Mouse (Mus musculus) kidney, postnatal 10 days (tissue): ENCODE measurements around the gene Vipas39.
"Not testable (repeated sequence)": the region's sequence is repeated elsewhere in the genome, so short reads cannot be mapped to it uniquely, and the experiment has no call there.

Source experiments
- DNase-seq: peaks from one replicate; pipeline ENCODE4 v3.0.0; 2021; ENCODE audit warnings: mixed read lengths

The Vipas39 gene

GRCm38 (mm10) chr12:87266827-87267603 lies 959 bp upstream of the Vipas39 start:
- DNase-seq = peak; percentile 50

DNA sequence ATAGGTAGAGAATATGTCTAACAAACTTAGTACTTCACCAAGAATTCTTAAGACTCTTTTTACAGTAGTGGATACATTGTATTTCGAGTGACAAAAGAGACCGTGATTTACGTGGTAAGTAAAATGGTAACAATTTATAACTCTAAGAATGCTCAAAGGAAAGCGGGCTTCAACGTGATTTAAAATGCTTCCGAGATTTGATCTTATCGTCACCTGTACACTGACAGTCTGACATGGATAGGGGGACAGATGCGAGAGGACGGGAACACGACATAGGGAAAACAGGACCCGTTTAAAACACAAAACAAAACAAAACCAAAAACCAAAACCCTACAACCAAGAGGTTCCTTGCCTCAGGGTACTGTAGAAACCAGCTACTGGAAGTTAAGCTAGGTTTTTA lies 612 bp downstream of the Vipas39 start:
- DNase-seq = no peak

DNA sequence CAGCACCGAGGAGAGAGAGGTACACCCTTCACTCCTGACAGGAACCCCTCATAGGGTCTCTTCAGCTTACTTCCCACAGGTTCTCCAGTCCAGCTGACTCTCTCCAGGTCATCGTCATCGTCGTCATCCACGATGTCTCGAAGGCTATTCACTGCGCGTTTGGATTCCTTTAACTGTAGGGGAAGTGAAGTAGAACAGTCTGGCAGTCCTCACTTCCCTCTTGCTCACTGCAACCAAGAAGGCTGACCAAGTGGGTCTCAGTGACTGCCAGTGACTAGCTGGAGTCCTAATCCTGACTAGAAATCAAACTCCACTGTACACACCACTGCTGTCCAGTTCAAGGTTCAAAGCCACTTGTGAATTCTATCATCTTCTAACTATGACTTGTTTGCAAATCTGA lies 5.5 kb downstream of the Vipas39 start:
- no peak for DNase-seq

GRCm38 (mm10) chr12:87256629-87257028 lies 9.4 kb downstream of the Vipas39 start:
- no peak for DNase-seq

- no peak for DNase-seq
These were observed 12.2 kb downstream of the Vipas39 start for GRCm38 (mm10) chr12:87253878-87254277.

DNA sequence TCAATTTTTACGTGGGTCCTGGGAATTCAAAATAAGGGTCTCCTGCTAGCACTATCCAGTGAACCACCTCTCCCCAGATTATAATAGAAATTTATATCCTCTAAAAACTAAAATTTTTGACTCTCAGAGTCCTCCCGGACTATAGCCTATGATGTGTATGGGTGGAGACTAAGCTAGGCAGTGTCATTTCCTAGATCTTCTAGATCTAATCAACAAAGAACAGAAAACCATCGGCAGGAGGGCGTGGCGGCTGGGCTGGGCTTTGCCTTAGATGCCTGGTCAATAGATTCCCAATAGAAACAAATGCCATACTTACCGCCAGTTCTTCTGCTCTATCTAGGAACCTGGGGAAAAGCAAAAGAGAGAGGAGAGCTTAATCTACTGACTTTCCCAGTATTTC lies 15.9 kb downstream of the Vipas39 start:
- no peak for DNase-seq

- DNase-seq = no peak
These were observed 27.4 kb downstream of the Vipas39 start, which contains the start of gene Noxred1 for GRCm38 (mm10) chr12:87238632-87239031. Gene Noxred1, minus strand, starts transcription at chr12:87238732.

- DNase-seq = no peak
These were observed 29.1 kb downstream of the Vipas39 start for GRCm38 (mm10) chr12:87236882-87237483.

DNA sequence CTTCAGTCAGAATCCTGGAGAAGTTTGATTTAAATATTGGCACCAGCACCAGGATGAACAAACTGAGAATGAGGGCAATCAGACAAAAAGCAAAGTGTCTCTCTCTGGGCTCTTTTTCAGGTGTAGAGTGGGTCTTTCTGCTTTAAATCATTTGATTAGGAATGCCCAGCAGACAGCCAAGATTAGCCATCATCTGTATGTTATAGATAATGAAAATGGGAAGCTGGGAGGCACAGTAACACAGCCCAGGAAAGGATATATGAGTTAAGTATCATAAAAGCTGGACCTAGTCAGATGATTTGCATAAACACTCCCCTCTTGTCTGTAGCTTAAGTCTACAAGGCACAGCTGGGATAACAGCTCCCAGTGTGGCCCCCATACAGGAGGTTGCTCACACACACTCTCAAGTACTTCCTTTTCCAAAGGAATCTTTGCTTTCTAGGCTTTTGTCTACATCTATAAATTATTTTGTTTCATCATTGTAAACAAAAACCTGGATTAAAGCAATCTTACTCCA lies 35.6 kb downstream of the Vipas39 start:
- no peak for DNase-seq

- no peak for DNase-seq
These were observed 36.4 kb downstream of the Vipas39 start for GRCm38 (mm10) chr12:87229633-87230032.

GRCm38 (mm10) chr12:87226801-87227200 lies 39.3 kb downstream of the Vipas39 start:
- DNase-seq = no peak

GRCm38 (mm10) chr12:87224950-87225349 lies 41.1 kb downstream of the Vipas39 start:
- DNase-seq = no peak

- peak; percentile 35 for DNase-seq
These were observed 46.7 kb downstream of the Vipas39 start for GRCm38 (mm10) chr12:87219362-87219761.

DNA sequence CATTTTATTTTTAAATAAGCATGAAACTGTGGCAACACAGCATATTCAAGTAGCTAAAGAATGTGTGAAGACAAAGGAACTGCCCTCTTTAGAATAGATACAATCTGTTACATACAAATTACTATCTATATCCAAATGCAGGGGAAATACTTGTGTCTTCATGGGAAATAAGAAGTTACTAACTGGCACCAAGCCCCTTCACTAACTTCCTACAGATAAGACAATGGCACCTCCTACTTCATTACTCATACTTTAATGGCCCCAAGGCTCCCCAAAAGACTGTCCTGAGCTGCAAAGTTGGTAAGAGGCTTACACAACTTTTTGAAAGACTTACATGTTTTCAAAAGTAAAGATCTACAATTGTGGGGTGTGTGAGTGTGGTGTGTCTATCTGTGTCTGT lies 48.5 kb downstream of the Vipas39 start:
- no peak for DNase-seq

GRCm38 (mm10) chr12:87216053-87216452 lies 50.0 kb downstream of the Vipas39 start:
- DNase-seq = no peak

DNA sequence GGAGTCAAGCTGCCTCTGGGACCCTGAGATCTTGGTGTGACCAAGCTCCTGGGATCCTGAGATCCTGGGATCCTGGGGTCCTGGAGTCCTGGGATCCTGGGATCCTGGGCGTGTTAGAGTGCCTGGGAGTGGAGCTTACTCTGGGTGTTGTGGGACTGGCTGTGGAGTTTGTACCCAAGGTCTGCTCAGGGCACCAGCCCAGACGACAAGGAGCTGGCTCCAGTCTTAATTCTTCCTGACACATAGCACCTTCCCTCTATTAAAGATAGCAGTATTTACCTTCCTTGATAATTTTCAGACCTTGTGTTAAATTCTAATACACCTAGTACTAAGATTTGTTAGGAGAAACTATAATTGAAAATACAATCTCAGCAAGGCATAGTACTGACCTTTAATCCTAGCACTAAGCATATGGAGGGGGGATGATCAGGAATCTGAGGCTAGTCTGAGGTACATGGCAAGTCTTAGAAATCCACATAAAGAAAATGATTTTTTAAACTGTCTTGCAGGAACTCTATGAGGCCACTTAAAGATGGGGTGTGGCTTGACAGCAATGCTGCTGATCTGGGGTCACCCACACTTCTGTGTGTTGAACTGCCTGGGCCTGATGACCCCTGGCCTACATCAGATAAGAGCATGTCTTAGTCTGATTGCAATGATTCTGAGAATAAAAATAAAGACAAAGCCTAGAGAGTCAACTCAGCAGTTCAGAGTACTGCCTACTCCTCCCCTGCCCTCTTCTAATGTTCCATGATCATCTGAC lies 53.0 kb downstream of the Vipas39 start:
- DNase-seq = no peak

DNA sequence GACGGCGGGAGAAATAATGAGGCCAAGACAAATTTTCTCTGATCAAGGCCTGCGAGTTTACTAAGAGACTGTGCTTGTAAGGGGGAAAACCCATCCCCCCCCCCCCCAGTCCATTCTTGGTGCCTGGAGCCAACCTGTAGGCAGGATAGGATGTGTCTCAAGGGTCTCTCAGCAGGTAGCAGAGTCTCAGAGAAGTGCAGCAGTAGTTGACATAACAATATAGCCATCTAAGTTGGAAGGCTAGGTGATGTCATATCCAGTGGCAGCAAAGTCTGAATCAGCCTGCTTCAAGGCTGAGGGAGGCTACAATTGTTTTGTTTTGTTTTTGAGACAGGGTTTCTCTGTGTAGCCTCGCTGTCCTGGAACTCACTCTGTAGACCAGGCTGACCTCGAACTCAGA lies 60.3 kb downstream of the Vipas39 start:
- DNase-seq = not testable (repeated sequence)

DNA sequence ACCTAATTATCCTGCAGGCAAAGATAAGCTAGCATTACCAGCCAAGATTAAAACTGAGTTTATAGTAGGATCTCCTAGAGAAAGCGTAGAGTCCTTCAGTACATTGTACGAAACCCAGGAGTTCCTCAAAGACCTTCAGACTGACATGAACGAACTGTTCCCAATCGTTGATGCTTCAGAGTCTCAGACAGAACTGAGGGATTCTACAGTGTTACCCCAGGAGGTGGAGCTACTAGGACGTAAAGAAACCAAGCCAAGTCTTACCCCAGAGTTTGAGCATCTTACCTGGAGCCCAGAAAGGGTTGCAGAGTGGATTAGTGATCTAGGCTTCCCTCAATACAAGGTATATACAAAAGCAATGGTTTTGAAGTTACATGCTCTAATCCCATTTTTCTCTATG lies 64.4 kb downstream of the Vipas39 start:
- no peak for DNase-seq

- peak; percentile 89 for DNase-seq
These were observed 66.0 kb downstream of the Vipas39 start, which contains the start of gene Tmed8 for GRCm38 (mm10) chr12:87199973-87200586. Gene Tmed8, minus strand, starts transcription at chr12:87200454.

- peak; percentile 61 for DNase-seq
These were observed 66.7 kb downstream of the Vipas39 start, which contains the start of gene Samd15 for GRCm38 (mm10) chr12:87199206-87199972. Gene Samd15, plus strand, starts transcription at chr12:87199723.

GRCm38 (mm10) chr12:87198792-87199191 lies 67.3 kb downstream of the Vipas39 start:
- no peak for DNase-seq

GRCm38 (mm10) chr12:87196310-87196709 lies 69.7 kb downstream of the Vipas39 start:
- DNase-seq = no peak
